Mouse (Mus musculus) embryo, embryonic 11 days (tissue): ENCODE data around the gene Dvl2.
A peak's percentile ranks its signal among the peaks of the same experiment; 100 is the strongest.
"Not testable (repeated sequence)": the region's sequence is repeated elsewhere in the genome, so short reads cannot be mapped to it uniquely, and the experiment has no call there.

Experiments
- DNase-seq: peaks from one replicate; pipeline ENCODE4 v3.0.0-alpha.2; 2015

Dvl2 gene

DNA sequence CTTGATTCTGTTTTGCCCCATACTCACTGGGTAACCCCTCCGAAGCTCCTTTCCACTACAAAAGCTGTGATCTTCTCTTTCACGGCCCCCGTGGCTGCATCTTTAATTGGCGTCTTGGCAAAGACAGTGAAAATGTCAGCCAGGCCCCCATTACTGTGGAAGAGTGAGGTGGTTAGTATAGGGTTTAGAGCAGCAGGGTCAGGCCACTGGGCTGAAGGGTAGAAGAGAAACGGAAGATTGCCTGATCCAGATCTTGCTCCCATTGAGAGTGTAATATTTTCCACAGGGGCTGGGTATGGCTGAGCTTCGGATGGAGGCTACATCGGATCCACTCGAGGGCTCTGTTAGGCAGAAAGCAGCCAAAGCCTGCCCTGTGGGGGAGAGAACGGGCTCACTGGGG, 12.5 kb downstream of the Dvl2 start:
- DNase-seq: no peak

DNA sequence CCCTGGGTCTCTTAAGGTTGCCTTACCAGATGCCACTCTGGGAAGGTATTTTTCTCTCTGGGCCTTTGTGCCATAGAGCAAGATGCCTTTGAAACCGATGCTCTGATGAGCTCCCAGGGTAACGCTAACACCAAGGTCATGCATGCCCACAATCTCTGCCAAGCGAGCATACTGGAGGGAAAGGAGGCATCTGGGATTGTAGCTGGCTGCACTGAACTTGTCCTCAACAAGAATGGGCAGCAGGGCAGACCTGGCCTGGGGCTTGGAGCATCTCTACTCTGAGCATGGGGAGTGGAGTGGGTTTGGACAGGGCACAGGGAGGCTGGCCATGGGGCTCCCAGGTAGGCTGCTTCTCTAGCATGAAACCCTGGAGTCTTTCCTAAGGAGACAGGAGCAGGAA, 13.0 kb downstream of the Dvl2 start:
- no peak for DNase-seq

DNA sequence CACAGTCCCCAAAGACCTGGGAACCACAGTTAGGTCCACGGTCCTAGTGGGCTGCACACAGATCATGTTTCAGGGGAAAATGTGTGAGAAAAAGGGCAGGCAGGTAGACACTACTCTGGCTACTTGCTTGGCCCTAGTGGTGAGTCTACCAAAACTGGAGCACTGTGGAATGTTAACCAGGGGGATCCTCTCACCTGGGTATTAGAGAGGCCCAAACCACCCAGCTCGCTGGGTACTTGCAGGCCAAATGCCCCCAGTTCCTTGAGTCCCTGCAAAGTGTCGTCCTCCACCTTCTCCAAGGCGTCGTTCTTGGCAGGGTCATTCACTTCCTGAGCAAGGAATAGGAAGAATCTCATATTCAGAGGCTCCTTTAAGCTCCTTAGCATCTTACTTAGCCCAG, 13.7 kb downstream of the Dvl2 start:
- DNase-seq: no peak

DNA sequence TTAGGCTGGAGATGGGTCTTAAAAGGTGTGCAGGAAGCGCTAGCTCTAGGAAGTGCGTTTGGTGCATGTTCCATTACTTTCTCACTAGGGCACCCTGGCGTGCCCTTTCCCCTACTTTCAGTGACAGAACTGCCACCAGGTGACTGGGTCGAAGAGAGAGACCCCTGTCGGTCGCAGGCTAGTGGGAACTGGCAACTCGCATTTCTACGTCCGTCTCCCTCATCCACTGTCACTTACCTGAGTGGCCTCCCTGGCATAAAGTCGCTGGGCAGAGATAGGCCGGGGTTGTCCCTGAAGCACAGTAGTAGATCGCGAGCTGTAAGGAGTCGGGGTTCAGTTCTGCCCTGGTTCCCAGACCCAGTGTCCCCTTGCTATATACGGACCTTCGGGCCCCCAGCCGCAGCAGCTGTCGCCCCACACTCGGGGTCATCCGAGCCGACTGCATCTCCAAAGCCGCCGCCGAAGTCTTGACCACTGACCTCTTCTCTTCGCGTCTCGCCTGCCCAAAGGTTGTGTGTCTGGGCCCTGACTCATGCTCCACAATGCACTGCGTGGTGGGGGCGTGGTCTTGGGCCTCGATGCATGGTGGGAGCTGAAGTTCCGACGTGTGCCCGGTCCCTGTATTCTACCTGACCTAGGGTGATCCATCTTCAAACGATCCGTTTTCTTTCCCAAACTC, 14.6 kb downstream of the Dvl2 start, which contains the start of gene Acadvl:
Gene Acadvl, minus strand, starts transcription at position 532 of the 679 bp plus-strand sequence.
- peak; percentile 94 for DNase-seq

DNA sequence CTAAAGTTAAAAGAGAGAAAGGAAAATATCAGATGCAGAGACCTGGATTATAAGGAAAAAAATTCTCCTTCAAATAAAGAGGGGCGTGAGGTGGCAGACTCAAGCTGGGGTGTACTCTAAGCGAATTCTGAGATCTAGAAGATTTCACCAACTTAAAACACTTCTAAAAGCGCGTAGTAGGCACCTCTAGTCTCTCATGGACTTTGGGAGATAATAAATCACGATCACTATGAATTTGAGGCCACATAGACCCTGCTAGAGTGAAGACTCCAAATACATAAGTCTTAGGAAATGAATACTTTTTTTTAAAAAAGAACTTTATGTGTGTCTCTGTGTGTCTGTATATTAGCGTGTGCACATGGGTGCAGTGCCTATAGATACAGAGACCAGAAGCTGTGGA, 15.3 kb downstream of the Dvl2 start:
- DNase-seq: no peak

DNA sequence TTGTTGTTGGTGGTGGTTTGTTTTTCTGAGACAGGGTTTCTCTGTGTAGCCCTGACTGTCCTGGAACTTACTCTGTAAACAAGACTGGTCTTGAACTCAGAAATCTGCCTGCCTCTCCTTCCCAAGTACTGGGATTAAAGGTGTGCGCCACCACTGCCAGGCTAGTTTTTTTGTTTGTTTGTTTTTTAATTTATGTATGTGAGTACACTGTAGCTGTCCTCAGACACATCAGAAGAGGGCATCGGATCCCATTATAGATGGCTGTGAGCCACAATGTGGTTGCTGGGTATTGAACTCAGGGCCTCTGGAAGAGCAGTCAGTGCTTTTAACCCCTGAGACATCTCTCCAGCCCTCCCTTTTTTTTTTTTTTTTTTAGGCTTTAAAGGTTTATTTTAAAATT, 15.8 kb downstream of the Dvl2 start:
- not testable (repeated sequence) for DNase-seq

DNA sequence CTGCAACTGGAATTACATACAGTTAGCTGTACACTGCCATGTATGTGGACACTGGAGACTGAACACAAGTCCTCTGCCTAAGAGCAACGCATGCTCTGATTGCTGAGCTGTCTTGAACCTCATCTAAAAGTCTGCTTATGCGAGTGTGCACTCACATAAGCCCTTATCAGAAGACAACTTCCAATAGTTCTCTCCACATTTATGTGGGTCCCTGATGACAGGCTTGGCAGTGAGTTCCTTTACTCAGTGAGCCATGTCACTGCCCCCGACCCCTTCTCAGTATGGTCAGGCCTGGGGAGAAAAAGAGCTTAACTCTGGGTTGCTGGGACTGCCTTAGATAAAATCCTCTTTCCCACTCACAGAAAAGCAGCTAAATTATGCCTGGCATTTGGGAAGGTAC, 16.3 kb downstream of the Dvl2 start, which contains the start of gene Dlg4:
Gene Dlg4, plus strand, starts transcription at position 274 of the 400 bp plus-strand sequence.
- no peak for DNase-seq

DNA sequence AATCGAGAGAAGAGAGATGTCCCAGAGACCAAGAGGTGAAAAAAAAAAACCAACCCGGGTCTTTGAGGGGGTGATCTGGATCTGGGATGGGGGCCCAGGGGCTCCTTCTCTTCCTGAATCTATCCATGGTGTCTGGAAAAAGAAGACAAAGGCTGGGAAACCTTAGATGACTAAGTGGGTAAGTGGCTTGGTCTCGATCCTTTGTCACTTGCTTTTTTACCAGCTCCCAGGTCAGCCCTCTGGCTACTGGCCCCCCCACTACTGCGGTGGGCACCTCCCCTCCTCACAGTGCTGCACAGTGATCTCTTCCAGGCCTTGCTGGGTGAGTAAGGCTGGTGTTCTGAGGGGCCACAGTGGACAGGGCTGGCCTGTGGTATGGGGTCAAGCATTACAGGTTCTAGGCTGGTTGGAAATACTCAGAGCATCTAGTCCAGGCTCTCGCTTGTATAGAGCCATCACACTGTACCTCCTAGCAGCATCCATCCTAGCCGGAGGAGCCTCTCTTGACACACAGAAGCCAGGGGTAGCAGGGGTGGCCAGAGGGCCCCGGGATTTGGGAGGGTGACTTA, 16.9 kb downstream of the Dvl2 start:
- no peak for DNase-seq

DNA sequence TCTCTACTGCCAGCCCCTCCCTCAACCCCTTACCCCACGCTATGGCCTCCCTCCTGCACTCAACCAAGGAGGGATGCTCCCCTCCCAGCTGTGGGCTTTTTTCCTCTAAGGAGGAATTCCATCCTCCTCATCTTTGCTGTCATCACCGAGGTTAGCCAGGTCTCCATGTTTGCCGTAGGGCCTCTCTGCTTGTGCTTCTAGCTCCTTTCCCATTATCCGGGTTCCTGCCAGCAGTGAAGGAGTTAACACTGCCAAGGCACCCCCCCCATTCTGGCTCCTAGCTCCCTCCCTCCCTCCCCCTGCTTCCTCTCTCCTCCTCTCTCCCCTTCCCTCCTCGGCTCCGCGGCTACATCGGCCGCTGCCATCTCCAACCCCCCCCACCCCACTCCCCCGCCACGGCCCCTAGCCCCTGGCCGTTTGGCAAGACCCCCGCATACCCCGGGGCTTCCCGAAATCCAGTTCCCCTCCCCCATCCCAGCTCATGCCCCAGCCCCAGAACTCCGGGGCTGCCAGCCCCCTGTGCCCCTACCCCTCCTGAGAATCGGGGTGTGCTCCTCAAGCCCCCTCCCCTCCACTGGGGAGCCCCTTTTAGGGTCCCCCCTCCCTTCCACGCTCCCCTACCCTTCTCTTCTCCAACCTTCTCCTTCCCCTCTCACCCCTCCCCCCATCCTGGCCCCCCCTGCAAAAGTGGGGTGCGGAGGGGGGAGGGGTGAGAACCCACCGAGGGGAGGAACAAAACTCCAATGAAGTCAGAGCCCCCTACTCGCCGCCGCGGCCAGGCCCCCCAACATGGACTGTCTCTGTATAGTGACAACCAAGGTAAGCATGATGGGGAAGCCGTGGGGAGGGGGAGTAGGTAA, 18.0 kb downstream of the Dvl2 start:
- peak; percentile 92 for DNase-seq

DNA sequence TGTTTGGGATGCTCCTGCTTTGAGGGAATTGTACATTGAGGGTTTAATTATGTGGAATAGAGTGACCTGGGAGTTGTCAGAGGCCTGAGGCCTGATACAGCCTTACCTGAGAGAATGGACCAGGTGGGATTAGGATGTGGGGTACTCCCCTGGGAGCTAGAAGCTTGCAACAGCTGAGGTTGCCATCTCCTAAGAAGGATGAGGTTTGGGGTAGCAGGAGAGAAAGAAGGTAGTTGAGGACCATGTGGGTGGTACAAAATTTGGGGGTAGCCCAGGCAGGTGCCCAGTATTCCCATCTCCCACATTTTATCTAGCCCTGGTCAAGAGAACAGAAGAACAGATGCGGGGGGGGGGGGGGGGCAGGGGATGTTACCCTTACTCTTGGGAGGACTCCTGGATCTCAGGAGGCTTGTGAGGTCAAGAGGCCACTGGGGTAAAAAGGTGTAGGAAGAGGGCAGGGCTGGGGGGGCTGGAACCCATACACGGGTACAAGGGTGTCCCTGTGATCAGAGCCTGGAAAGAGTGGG, 19.2 kb downstream of the Dvl2 start:
- no peak for DNase-seq

DNA sequence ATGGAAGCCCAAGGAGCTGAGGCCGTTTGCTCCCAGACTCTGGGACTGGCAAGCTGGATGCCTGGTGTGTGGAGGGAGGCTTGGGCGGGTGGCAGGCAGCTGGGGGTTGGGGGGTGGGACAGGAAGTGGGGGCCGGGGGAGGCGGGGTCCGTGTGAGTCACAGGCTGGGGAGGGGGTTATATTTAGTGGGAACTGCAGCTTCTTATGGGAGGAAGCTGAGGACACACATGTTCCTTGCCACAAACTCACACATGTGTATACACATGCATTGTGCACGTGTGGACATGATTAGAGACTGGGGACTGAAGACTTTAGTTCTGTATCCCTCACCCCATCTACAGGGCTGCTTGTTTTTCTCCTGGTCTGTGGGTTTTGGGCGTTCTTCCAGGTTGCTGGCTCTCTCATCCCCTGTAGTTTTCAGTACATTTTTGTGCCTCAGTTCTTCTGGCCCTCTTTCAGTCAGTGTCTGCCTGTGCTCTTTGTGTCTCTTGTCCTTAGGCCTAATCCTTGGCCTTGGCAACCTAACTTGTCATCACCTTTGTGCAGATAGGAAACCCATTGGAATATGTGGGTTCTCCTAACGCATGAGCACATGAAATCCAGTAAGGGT, 19.7 kb downstream of the Dvl2 start:
- no peak for DNase-seq

DNA sequence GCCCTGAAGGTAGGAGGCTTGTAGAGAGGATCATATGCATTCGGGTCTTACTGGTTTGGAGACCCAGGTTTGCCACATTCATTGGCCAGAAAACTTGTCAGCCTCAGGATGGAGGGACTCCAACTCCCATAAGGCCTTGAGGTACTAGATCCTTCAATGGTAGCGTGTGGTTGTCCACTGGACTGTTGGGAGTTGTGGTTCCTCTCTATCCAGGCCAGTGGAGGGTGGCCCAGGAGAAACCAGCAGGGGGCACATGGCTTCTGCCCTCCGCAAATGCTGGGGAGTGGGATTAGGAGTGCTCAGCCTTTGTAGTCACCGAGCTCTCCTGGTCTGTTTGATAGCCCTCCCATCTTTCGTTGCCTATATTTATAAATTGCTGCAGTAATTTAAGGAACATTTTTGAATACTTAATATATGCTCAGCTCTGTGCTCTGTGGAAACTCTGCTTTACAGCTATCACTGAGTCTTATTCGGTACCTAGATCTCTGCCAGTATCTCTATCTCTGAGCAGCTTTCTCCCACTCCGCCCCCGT, 20.4 kb downstream of the Dvl2 start:
- peak; percentile 91 for DNase-seq

DNA sequence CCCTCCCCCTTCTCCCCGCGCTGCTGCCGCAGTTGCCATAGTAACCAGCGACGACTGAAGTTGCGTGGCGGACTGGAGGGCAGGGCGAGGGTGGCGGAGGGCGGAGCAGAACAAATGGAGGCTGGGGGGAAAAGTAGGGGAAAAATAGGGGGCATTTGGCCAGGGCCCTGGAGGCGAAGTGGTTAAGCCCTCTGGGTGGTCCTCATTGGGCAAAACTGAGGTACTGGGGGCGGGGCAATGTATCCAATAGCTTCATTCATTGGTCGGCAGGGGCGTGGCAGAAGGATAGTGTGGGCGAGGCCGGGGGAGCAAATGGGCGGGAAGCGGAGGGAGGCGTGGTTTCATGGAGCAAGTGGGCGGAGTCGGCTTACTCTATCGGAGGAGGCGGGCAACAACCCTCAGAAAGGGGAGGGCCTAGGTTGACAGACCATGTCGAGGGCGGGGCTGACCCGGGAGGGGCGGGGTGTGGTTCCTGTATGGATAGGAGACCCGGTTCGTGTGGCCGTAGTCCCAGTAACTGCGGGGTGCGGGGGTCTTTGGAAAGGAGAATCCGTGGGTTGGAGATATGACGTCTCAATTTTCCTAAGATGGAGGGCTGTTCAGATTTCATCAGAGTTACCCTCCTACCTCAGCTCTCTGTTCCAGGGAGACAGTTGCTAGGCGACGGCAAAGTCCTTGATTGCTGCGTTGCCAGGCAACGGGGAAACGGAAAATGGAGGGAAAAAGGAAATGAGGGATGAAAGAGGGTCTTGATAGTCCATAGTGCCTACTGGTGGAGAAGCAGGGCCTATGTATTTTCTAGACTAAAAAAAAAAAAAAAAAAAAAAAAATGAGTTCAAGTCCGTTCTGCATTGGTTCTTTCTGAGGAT, 21.1 kb downstream of the Dvl2 start:
- DNase-seq: peak; percentile 100

DNA sequence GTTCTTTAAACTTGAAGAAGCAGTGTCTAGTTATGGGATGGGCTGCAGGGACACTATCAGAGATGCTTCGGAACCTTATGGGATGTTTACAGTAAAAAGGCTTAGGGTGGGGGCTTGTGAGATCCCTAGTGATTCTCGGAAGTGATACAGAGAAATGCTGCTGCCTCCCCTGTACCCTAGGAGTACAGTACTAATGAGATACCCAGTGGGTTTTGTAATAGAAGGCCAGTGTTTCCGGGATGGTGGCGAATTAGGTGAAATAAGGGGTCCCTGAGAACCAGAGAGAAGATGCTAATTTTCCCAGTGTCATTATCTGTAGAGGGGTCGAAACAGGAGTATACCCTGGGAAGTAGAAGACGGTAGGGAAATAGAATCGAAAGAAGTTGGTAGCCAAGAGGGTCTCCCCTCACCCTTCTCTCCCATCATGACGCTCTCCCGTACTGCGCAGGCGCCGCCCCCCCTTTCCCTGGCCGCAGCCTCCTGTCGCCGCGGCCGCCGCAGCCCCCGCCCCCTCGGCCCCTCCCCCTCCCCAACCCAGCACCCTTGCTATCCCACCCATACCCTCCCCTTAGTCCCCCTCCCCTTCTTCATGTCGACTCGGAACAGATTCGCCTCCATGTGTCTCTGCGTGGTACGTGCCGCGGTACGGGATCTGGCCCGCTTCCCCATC, 23.2 kb downstream of the Dvl2 start:
- DNase-seq: peak; percentile 74

DNA sequence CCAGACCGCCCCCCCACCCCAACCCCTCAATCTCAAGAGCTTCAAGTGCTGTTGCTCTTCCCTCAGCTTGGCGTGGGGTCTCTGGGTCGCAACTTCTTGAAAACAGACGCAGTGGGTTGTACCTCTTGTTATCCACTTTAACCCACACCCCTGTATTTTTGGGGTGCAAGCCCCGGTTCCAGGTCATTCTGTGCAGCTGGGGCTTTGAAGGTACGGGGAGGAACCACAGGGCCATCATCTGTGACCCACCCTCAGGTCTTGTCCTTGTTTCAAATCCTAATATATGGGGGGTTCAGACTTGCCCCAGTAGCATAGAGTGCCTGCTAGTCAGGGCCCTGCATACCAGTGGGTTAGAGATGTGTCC, 23.7 kb downstream of the Dvl2 start:
- no peak for DNase-seq

DNA sequence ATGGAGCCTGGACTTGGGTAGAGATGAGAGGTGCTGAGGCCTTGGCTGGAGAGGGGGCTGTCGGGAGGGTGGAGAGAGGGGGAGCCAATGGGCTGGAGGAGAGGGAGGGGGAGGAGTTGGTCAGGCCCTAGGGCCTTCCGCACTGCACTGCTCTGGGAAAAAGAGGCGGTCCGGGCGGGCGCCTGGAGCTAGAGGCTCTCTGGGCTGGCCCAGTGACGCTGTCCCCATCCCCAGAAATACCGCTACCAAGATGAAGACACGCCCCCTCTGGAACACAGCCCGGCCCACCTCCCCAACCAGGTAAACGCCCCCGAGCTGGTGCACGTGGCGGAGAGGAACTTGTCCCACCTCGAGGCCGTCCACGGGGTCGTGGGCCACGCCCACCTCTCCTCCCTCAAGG, 26.3 kb downstream of the Dvl2 start:
- DNase-seq: peak; percentile 84

DNA sequence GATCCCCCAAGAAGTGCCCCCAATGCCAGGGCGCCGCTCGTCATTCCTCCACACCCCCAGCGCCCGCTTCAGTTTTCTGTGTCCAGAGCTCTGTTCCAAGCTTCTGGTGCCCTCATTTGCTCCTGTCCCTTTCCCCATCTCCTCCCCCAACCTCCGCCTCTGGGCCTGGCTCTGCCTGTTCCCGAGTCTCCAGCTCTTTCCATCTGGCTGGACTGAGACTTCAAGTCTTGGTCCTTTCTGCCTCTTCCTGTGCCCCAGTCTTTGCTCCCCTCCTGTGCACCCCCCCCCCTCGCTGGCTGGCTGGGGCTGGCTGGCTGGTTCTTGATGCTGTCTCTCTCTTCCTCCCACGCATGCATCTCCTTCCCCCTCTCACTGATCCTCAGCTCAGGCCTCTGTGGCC, 27.0 kb downstream of the Dvl2 start:
- no peak for DNase-seq

DNA sequence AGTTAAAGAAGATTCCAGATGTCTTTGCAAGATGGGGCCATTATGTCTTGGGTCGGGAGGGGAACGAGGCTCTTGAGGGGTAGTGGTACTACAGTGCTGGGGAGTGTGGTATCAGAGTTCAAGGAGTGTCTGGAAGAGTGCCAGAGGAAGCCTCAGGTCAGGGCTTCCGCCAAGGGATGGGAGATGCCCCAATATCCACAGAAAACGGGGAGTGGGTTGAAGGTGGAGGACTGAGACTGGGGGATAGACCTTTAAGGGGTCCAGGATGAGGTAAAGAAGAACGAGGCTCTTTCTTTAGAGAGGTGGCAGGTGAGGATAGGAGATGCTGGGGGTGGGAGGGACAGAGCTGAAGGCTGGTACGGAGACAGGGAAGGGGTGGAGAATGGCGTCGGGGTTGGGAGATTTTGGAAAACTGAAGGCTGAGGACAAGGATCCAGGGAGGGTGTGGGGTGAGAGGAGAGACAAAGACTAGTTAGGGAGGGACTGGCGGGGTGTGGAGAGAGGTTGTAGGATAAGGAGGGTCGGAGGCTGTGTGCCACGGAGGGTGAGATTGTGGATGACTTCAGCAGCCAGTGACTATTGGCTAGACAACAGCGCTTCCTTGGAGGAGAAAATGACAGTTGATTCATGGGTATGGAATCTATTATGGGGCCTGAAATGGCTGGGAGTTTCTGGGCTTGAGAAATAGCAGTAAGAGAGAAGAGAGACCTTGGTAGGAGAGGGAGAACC, 28.2 kb downstream of the Dvl2 start:
- DNase-seq: no peak

DNA sequence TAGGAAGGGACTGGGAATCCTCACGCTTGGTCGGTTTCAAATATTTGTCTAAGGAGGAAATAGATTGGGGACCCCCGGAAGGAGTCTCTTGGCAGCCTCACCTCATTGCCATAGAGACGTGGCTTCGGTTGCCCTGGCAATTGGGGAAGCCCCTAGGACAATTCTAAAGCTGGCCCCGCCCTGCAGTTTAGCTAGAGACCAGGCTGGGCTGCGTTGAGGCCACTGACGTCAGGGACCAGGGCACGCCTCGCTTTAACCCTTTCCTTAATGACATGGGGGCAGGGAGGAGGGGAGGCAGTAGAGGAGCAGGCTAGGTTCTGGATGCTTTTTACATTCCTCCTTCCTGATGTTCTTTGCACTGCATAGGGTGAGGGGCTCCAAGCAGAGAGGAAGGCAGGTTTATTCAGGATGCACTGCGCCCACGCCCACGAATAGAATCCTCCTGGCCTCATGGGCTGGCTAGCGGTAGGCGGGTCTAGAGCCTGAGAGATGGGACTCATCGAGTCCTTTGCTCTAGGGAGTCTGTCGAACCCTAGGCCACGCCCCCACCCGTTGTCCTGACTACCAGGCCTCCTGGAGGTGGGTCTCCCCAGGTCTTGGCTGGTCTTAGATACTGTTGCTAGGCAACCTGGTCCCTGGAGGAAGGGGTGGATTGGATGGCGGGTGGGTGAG, 28.9 kb downstream of the Dvl2 start:
- DNase-seq: peak; percentile 98
